Mouse (Mus musculus) cortical plate, adult 2 months (tissue): ENCODE data around the gene A4galt. TPM values are rescaled to one million over a fixed set of nuclear protein-coding genes. Genes with fewer than 3 reads are reported as not detected.
A peak's percentile ranks its signal among the peaks of the same experiment; 100 is the strongest.

Experiments
- H3K27ac ChIP-seq: fragments of 200-500 bp; 2 replicates; pipeline ENCODE4 v1.5.1; 2012; ENCODE audit warnings: low read length, control low read depth, inconsistent platforms; ENCODE audit not compliant: insufficient read depth
- H3K4me1 ChIP-seq: fragments of 200-500 bp; 2 replicates; pipeline ENCODE4 v1.6.1; 2011; ENCODE audit warnings: low read length; ENCODE audit not compliant: control insufficient read depth, insufficient read depth
- H3K4me3 ChIP-seq: fragments of 200-500 bp; 2 replicates; pipeline ENCODE4 v1.5.1; 2011; ENCODE audit warnings: mild to moderate bottlenecking, low read length, control low read depth; ENCODE audit not compliant: insufficient read depth
- CTCF ChIP-seq: fragments of 200-500 bp; IDR thresholded peaks from 2 replicates; pipeline ENCODE4 v1.5.1; 2011; ENCODE audit warnings: mild to moderate bottlenecking, control low read depth, low read length; ENCODE audit not compliant: insufficient read depth; ENCODE audit errors: extremely low read depth
- POLR2A ChIP-seq: fragments of 200-500 bp; IDR thresholded peaks from 2 replicates; pipeline ENCODE4 v1.6.1; 2011; ENCODE audit warnings: mild to moderate bottlenecking, low read length, control low read depth; ENCODE audit not compliant: insufficient read depth; ENCODE audit errors: extremely low read depth
- polyA plus RNA-seq: library from polyadenylated mRNA; depleted of rRNA; stranded (reverse); fragments of >200 nt; gene quantifications from 2 replicates; pipeline ENCODE4 v1.2.3, GENCODE M21; 2012

The A4galt gene
- polyA plus RNA-seq, 1 experiment, result 4.7 TPM

DNA sequence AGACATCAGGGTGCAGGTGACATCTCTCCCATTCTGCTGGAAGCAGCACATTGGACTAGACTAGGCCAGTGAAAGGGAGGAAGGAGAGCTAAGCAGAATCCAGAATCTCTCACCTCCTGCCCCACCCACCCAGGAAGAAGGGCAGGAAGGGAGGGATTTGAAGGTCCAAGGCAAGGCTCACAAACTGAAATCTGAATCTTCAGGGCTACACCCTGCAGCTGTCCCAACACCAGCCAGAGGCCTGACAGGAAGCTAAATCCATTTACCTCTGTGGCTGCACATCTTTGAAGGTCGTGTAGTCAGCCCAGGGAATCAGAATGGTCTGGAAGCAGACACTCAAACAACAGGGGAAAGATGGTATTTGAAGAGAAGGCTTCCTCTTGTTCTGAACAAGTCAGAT, 13.7 kb upstream of the A4galt start:
- Histone ChIP-seq H3K4me3 (no peak overlapping the region), H3K4me1 (no peaks in the 10 kb centered on the region), H3K27ac (no peak overlapping the region)
- TF ChIP-seq CTCF (no peak), POLR2A (no peak)

DNA sequence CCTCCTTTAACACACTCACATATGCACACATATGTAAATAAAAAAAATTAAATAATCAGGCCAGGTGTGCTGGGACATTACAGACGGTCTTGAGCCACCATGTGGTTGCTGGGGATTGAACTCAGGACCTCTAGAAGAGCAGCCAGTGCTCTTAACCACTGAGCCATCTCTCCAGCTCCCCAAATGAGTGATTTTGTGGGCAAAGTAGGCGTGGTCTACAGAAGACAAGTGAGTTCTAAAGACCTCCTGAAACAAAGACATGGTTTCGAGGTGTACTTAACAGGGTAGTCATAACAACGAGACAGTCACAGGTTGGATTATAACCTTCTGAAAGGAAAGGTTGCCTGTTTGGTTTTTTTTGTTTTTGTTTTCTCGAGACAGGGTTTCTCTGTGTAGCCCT, 11.8 kb upstream of the A4galt start:
- H3K4me3 ChIP-seq, result no peak overlapping the region
- no peak overlapping the region for H3K27ac ChIP-seq

DNA sequence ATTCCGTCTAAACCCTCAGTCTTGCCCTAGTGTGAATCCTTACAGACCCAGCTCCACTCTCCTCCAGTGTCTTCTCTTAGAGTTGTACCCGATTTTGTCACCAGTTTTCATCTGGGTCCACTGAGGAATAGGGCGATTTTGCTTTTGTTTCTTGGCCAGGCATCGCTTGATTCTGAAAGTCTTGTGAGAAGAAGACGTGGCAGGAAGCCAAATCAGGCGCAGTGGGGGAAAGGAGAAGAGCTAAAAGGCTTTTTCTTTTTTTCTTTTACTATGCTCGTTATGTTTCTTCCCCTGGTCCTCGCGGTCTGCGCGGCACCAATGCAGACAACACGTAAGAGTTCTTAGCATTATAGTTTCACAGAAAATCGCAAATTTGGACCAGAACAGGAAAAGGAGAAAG, 6.3 kb upstream of the A4galt start:
- Histone ChIP-seq H3K4me3 (no peak overlapping the region), H3K27ac (no peak overlapping the region), H3K4me1 (no peaks in the 10 kb centered on the region; the same call in 1 of the 2 replicates)
- TF ChIP-seq CTCF, result no peak
- TF ChIP-seq POLR2A, result no peak

More for the DNA sequence above, 11.8 kb upstream of the A4galt start:
- no peaks in the 10 kb centered on the region for H3K4me1 ChIP-seq
- TF ChIP-seq CTCF, result no peak
- TF ChIP-seq POLR2A, result no peak

DNA sequence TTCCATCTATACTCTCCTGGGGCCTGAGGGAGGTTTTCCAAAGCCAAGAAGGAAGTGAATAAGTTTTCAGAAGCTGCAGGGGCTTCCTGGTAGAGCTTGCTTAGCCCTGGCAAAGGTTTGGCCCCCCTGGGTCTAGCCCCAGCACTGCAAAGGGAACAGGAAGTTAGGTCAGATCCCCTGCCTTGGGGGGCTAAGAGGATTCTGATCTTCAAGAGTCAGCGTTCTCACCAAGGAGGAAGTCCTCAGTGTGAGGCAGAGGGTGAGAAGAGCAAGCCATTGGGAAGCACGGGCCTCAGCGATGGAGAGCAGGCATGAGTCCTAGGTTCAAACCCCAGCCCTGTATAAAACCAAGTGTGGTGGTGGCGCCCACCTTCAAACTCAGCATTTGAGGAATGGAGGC, 4.9 kb upstream of the A4galt start:
- TF ChIP-seq CTCF (no peak), POLR2A (no peak)
- no peak overlapping the region for H3K27ac ChIP-seq
- H3K4me3 ChIP-seq, result no peak overlapping the region
- H3K4me1 ChIP-seq, result no peaks in the 10 kb centered on the region; the same call in 1 of the 2 replicates

DNA sequence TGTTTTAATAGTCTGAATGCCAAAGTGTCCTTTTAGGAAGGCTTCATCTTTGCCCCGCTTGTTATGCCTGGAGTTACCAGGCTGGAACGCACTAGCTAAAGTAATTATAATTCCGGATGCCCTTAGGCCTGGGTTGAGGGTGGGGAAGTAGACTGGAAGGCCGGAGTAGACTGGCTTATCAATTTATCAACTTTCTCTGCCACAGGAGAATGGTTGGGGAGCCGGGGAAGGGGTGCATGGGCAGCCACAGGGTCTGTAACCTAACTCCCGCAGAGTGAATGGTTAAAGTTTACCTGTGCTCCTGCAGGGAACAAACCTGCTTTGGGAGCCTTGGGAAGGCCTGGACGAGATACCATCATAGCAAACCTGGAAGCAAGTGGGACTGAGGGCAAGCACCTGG, 4.4 kb upstream of the A4galt start:
- Histone ChIP-seq H3K4me3 (no peak overlapping the region), H3K27ac (no peak overlapping the region), H3K4me1 (no peaks in the 10 kb centered on the region; the same call in 1 of the 2 replicates)
- no peak for TF ChIP-seq CTCF
- no peak for TF ChIP-seq POLR2A

DNA sequence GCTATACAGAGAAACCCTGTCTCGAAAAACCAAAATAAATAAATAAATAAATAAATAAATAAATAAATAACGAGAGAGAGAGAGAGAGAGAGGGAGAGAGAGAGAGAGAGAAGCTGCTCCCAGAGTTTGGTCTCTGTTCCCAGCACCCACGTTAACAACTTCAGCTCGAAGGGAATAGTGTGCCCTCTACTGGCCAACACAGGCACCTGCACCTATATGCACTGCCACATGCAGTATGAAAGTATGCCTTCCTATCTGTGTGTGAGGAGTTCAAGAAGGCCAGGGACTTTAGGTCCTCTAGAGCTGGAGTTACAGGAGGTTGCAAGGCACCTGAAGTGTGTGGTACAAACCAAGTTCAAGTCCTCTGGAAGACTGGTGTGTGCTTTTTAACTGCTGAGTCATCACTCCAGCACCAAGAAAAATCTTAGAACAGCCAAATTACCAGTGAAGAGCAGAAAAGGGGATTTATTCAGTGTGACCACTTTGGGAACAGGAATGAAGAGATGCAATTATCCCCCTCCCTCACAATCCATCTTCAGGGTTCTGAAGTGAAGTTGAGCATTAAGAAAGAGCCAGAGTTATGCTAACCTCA, 3.7 kb upstream of the A4galt start:
- Histone ChIP-seq H3K4me1 (no peaks in the 10 kb centered on the region; the same call in 1 of the 2 replicates), H3K27ac (no peak overlapping the region), H3K4me3 (no peak overlapping the region)
- no peak for TF ChIP-seq CTCF
- TF ChIP-seq POLR2A, result no peak

DNA sequence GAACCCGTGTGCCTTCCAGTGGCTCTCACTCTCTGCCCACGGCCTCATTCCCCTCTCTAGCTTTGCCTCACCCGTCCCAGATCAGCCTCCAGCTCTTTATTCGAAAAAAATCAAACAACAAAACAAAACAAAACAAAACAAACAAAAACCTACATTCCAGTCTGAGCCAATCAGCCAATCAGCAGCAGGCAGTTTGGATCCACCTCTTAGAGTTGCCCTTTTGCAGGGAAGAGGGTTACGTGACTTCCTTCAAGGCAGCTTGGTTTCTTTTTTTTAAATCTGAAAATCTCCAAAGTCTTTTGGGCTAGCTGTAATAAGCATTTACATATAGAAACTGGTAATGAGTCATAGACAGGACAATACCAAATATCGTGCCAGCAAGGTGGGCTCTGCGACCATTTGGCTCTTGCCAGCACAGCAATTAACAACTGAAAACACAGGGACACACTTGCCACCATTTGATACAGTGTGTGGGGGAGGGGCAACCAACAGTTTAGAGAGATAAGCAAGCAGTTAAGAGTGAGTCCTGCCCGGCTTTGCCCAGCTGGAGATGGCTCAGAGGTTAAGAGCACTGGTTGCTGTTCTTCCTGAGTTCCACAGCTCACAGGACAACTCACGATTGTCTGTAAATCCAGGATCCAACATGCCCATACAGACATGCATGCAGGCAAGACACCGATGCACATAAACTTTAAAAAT, 2.9 kb upstream of the A4galt start:
- no peaks in the 10 kb centered on the region; the same call in 1 of the 2 replicates for H3K4me1 ChIP-seq
- TF ChIP-seq CTCF (no peak), POLR2A (no peak)
- H3K4me3 ChIP-seq, result no peak overlapping the region

DNA sequence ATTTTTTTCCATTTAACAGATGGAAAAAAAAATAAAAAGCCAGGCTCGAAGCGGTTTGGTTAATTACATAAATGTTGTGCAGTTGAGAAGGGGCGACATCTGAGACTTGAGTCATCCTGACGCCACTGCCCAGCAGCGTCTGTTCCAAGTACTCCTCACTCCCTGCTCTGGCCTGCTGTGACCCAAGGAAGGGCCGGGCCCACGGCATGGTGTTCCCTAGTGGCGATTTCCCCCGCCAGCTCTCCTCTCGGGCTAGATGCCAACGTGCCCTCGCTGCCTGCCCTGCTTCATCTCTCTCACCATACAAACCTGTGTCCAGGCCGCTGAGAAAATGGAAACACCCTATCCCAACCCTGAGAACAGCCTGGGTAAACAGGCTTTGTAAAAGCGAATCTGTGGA, 486 bp upstream of the A4galt start:
- H3K27ac ChIP-seq, result no peak overlapping the region; the same call in 1 of the 2 replicates
- TF ChIP-seq CTCF (no peak), POLR2A (no peak)
- no peaks in the 10 kb centered on the region for H3K4me1 ChIP-seq
- H3K4me3 ChIP-seq, result no peak overlapping the region; the same call in 1 of the 2 replicates

More for the DNA sequence above, 2.9 kb upstream of the A4galt start:
- no peak overlapping the region for H3K27ac ChIP-seq

DNA sequence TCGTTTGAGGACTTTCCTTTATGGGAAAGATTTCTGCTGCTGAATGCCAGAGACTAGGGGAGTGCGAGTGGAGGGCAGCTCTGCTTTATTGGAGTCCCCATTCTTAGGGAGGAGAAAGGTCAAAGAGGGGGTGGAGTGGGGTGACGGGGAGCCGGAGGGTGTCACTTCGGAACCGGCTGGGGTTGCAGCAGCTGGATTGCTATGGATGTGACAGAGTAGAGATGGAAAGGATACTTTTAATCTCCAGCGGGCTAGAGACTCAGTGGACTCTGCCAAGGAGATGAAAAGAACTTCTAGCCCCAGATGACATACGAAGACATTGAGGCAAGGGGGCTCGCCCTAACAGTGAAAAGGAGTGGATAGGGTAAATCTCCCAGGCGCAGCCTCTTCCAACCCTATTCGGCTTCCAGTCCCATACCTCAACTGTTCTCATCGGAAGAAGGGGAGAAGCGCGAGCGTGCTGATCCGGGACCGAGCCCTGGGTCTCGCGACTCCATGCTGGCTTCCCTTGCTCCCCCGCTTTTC, 861 bp downstream of the A4galt start:
- Histone ChIP-seq H3K4me3 (peak overlapping the region; percentile 21), H3K27ac (no peak overlapping the region), H3K4me1 (no peaks in the 10 kb centered on the region)
- TF ChIP-seq POLR2A (no peak), CTCF (no peak)
